Mouse (Mus musculus) MEL (cell line): Measurements from ENCODE around the gene Slc38a5. TPM values are rescaled to one million over a fixed set of nuclear protein-coding genes. Genes with fewer than 3 reads are reported as not detected.

Experiments used
- DNase-seq: peaks from one replicate; pipeline ENCODE4 v3.0.0; 2011; ENCODE audit warnings: low read depth, low spot score
- H3K27ac ChIP-seq: 2 replicates; pipeline ENCODE4 v1.5.1; 2012; ENCODE audit warnings: low read depth, mild to moderate bottlenecking, control low read depth, low read length, moderate library complexity; ENCODE audit not compliant: control insufficient read depth
- H3K27me3 ChIP-seq, 2 experiments: fragments of 150-350 bp in 1 of 2; sonication (generic) in 1 of 2; 2 replicates each; pipeline ENCODE4 v1.6.1; 2012; ENCODE audit warnings: low read length in 2 of 2, mild to moderate bottlenecking in 2 of 2, improper control_type of control experiment in 1 of 2, moderate library complexity in 1 of 2; ENCODE audit not compliant: insufficient read depth in 2 of 2, control insufficient read depth in 1 of 2
- H3K36me3 ChIP-seq, 2 experiments: 2 replicates each; pipeline ENCODE4 v1.6.1; 2012 to 2014; ENCODE audit warnings: low read length in 2 of 2, improper control_type of control experiment in 1 of 2, inconsistent platforms in 1 of 2, mild to moderate bottlenecking in 1 of 2; ENCODE audit not compliant: insufficient read depth in 2 of 2, control insufficient read depth in 1 of 2
- H3K4me1 ChIP-seq, 2 experiments: fragments of 150-350 bp in 1 of 2; sonication (generic) in 1 of 2; 2 replicates each; pipeline ENCODE4 v1.6.1; 2012; ENCODE audit warnings: low read length in 2 of 2, improper control_type of control experiment in 1 of 2, mild to moderate bottlenecking in 1 of 2; ENCODE audit not compliant: insufficient read depth in 2 of 2, control insufficient read depth in 1 of 2
- H3K4me3 ChIP-seq, 2 experiments: fragments of 150-350 bp in 1 of 2; sonication (generic) in 1 of 2; 2 replicates each; pipeline ENCODE4 v1.5.1; 2012; ENCODE audit warnings: low read depth in 2 of 2, low read length in 2 of 2, mild to moderate bottlenecking in 2 of 2, moderate library complexity in 2 of 2, control low read depth in 1 of 2, improper control_type of control experiment in 1 of 2; ENCODE audit not compliant: control insufficient read depth in 1 of 2, insufficient read depth in 1 of 2
- H3K79me2 ChIP-seq: 2 replicates; pipeline ENCODE4 v1.6.1; 2012; ENCODE audit warnings: mild to moderate bottlenecking, low read length, moderate library complexity; ENCODE audit not compliant: control insufficient read depth, poor library complexity, insufficient read depth
- H3K9ac ChIP-seq: 2 replicates; pipeline ENCODE4 v1.6.1; 2012; ENCODE audit warnings: low read depth, mild to moderate bottlenecking, control low read depth, low read length, moderate library complexity; ENCODE audit not compliant: control insufficient read depth, poor library complexity, severe bottlenecking
- H3K9me3 ChIP-seq: fragments of 150-350 bp; sonication (generic); replicated peaks from 2 replicates; pipeline ENCODE4 v1.6.1; 2012; ENCODE audit warnings: mild to moderate bottlenecking, low read length, improper control_type of control experiment, moderate library complexity; ENCODE audit not compliant: insufficient read depth
- BHLHE40 ChIP-seq: IDR thresholded peaks from 2 replicates; pipeline ENCODE4 v1.6.1; 2012; ENCODE audit warnings: low read depth, mild to moderate bottlenecking, inconsistent platforms, low read length, improper control_type of control experiment, borderline replicate concordance
- CHD1 ChIP-seq: IDR thresholded peaks from 2 replicates; pipeline ENCODE4 v1.6.1; 2012; ENCODE audit warnings: low read depth, mild to moderate bottlenecking, inconsistent platforms, low read length, improper control_type of control experiment
- CHD2 ChIP-seq: IDR thresholded peaks from 2 replicates; pipeline ENCODE4 v1.6.1; 2011; ENCODE audit warnings: low read length, improper control_type of control experiment
- E2F4 ChIP-seq: IDR thresholded peaks from 2 replicates; pipeline ENCODE4 v1.6.1; 2011; ENCODE audit warnings: low read depth, low read length, improper control_type of control experiment, borderline replicate concordance
- ELF1 ChIP-seq: IDR thresholded peaks from 2 replicates; pipeline ENCODE4 v1.6.1; 2014; ENCODE audit warnings: low read depth, mild to moderate bottlenecking, inconsistent platforms, low read length, improper control_type of control experiment, moderate library complexity
- GABPA ChIP-seq: IDR thresholded peaks from 2 replicates; pipeline ENCODE4 v1.6.1; 2012; ENCODE audit warnings: low read depth, mild to moderate bottlenecking, inconsistent platforms, low read length, improper control_type of control experiment, moderate library complexity
- KAT2A ChIP-seq: conservative IDR thresholded peaks from 2 replicates; pipeline ENCODE4 v1.6.1; 2012; ENCODE audit warnings: low read depth, low read length, improper control_type of control experiment, inconsistent platforms
- MAFK ChIP-seq: IDR thresholded peaks from 2 replicates; pipeline ENCODE4 v1.6.1; 2011; ENCODE audit warnings: low read depth, mild to moderate bottlenecking, low read length, improper control_type of control experiment, borderline replicate concordance
- MAZ ChIP-seq: IDR thresholded peaks from 2 replicates; pipeline ENCODE4 v1.6.1; 2012; ENCODE audit warnings: low read depth, mild to moderate bottlenecking, inconsistent platforms, low read length, improper control_type of control experiment
- MEF2A ChIP-seq: IDR thresholded peaks from 2 replicates; pipeline ENCODE4 v1.6.1; 2014; ENCODE audit warnings: low read depth, mild to moderate bottlenecking, inconsistent platforms, low read length, improper control_type of control experiment; ENCODE audit not compliant: poor library complexity, insufficient replicate concordance, severe bottlenecking; ENCODE audit errors: extremely low read depth
- MYB ChIP-seq: IDR thresholded peaks from 2 replicates; pipeline ENCODE4 v1.6.1; 2011; ENCODE audit warnings: mild to moderate bottlenecking, low read depth, low read length, improper control_type of control experiment
- NELFE ChIP-seq: IDR thresholded peaks from 2 replicates; pipeline ENCODE4 v1.6.1; 2011; ENCODE audit warnings: low read depth, low read length, improper control_type of control experiment
- NRF1 ChIP-seq: IDR thresholded peaks from 2 replicates; pipeline ENCODE4 v1.6.1; 2014; ENCODE audit warnings: low read depth, mild to moderate bottlenecking, inconsistent platforms, low read length, improper control_type of control experiment, moderate library complexity; ENCODE audit not compliant: poor library complexity, insufficient read depth, severe bottlenecking
- POLR2AphosphoS2 ChIP-seq: IDR thresholded peaks from 2 replicates; pipeline ENCODE4 v1.6.1; 2011; ENCODE audit warnings: low read length, improper control_type of control experiment
- SMC3 ChIP-seq: IDR thresholded peaks from 2 replicates; pipeline ENCODE4 v1.6.1; 2011; ENCODE audit warnings: low read depth, low read length, improper control_type of control experiment
- TAL1 ChIP-seq: IDR thresholded peaks from 2 replicates; pipeline ENCODE4 v1.6.1; 2012; ENCODE audit warnings: mild to moderate bottlenecking, inconsistent platforms, low read length, moderate library complexity, mixed read lengths
- TCF12 ChIP-seq: IDR thresholded peaks from 2 replicates; pipeline ENCODE4 v1.6.1; 2014; ENCODE audit warnings: low read depth, mild to moderate bottlenecking, inconsistent platforms, low read length, improper control_type of control experiment, moderate library complexity
- UBTF ChIP-seq: IDR thresholded peaks from 2 replicates; pipeline ENCODE4 v1.6.1; 2012; ENCODE audit warnings: low read depth, mild to moderate bottlenecking, inconsistent platforms, low read length, improper control_type of control experiment, moderate library complexity, borderline replicate concordance; ENCODE audit not compliant: insufficient read depth
- USF1 ChIP-seq: IDR thresholded peaks from 2 replicates; pipeline ENCODE4 v1.6.1; 2014; ENCODE audit warnings: low read depth, mild to moderate bottlenecking, inconsistent platforms, low read length, improper control_type of control experiment, moderate library complexity
- ZC3H11A ChIP-seq: IDR thresholded peaks from 2 replicates; pipeline ENCODE4 v1.6.1; 2012; ENCODE audit warnings: low read depth, mild to moderate bottlenecking, inconsistent platforms, low read length, improper control_type of control experiment
- ZNF384 ChIP-seq: IDR thresholded peaks from 2 replicates; pipeline ENCODE4 v1.6.1; 2012; ENCODE audit warnings: low read depth, mild to moderate bottlenecking, inconsistent platforms, low read length, improper control_type of control experiment
- polyA plus RNA-seq, 2 experiments: library from polyadenylated mRNA; stranded (reverse) in 1 of 2; unstranded in 1 of 2; fragments of >175 nt in 1 of 2; fragments of >200 nt in 1 of 2; gene quantifications; 2 replicates each; pipeline versions ENCODE4 v1.2.1 to v1.2.4; 2012; ENCODE audit warnings: low replicate concordance in 2 of 2, low read depth in 1 of 2; ENCODE audit not compliant: insufficient read length in 2 of 2, insufficient read depth in 1 of 2, missing spikeins in 1 of 2
- total RNA-seq: library from RNA; depleted of rRNA; stranded (reverse); fragments of 300-350 nt; gene quantifications from 2 replicates; pipeline ENCODE4 v1.2.3, GENCODE M21; 2012

Gene Slc38a5
- total and polyA plus RNA-seq, 3 experiments, result 100 to 146 TPM; not detected in 1

- no peak for TF ChIP-seq MEF2A
- no peak for TF ChIP-seq TAL1
- TF ChIP-seq CHD2, result no peak; the same call in 1 of the 2 replicates
- no peak for TF ChIP-seq UBTF
- no peak for TF ChIP-seq E2F4
Measured at GRCm38 (mm10) chrX:8252334-8253285, 18.3 kb upstream of the Slc38a5 start, which contains the start of gene Ftsj1 (continued).

GRCm38 (mm10) chrX:8253711-8254110, 17.2 kb upstream of the Slc38a5 start:
- Histone ChIP-seq H3K27ac (no peak overlapping the region), H3K4me1 (peaks cover 3 to 18% of the 10 kb centered on the region in 2 experiments; a peak in 3 of 4 replicates), H3K27me3 (no peaks in the 10 kb centered on the region), H3K9me3 (no peaks in the 10 kb centered on the region), H3K36me3 (peaks cover 0 to 11% of the 10 kb centered on the region in 2 experiments; a peak in 2 of 4 replicates), H3K79me2 (peaks cover 15% of the 10 kb centered on the region), H3K4me3 (no peak overlapping the region), H3K9ac (no peak overlapping the region)
- TF ChIP-seq UBTF (no peak), SMC3 (no peak), MAZ (no peak), ELF1 (no peak), USF1 (no peak), ZC3H11A (no peak), CHD1 (no peak), NRF1 (no peak), KAT2A (no peak), MYB (no peak), NELFE (no peak), BHLHE40 (no peak), MAFK (no peak), ZNF384 (no peak), TAL1 (no peak), TCF12 (no peak), POLR2AphosphoS2 (no peak), GABPA (no peak)
- peak; percentile 36 for DNase-seq
